Mouse (Mus musculus): ENCODE measurements around the gene Mup1. TPM values are rescaled to one million over a fixed set of nuclear protein-coding genes. Genes with fewer than 3 reads are reported as not detected.

Mup1 gene
- polyA plus RNA-seq (2017; shearing (Covaris generic)) = not detected

GRCm38 (mm10) chr4:60501860-60502259 is at the start of gene Mup1:
TSS of gene Mup1 (minus strand) at chr4:60501960.

Other genes with a start within 250 kb of the Mup1 start
- gene Mup9, start 80.0 kb downstream of the Mup1 start, polyA plus RNA-seq (2017; shearing (Covaris generic)) = not detected
- gene Mup10, start 80.2 kb upstream of the Mup1 start, polyA plus RNA-seq (2017; shearing (Covaris generic)) = not detected
- not detected for gene Mup11, start 160.5 kb upstream of the Mup1 start, polyA plus RNA-seq (2017; shearing (Covaris generic))
- gene Mup12, start 239.4 kb upstream of the Mup1 start, polyA plus RNA-seq (2017; shearing (Covaris generic)) = not detected